Mouse (Mus musculus) thymus, postnatal 25 days (tissue): ENCODE data around the gene Xpnpep1.

Experiments
- DNase-seq: peaks from one replicate; pipeline ENCODE4 v3.0.0; 2022

Xpnpep1 gene

DNA sequence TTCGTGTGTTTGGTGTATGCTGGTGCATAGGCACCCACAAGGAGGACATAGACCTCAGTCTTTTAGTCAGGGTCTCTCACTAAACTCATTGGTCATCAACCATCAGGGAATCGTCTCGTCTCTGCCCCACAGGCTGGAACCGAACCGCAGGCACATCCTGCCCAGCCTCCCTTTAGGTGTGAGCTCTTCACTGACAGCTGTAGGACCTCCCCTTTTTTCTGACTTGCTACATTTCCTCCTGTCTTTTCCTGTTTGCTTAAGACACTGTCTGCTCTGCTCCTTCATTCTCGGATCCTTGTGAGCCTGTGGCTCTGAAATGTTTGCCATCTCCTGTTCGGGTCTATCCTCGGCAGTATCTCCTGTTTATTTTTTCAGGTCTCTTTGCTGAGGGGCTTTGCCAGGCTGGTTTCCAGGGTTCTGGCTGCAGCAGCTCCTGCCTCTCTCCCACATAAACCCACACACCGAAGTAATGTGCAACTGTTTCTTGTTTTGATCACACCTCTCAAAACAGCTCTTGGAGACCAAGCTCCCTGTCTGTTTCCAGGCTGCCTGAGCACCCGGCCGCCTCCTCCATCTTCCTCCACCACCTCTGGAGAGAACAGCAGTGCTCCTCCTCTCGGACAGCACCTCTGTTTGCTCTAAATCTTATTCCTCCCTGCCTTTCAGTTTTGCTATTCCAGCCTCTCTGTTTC lies 60.8 kb downstream of the Xpnpep1 start:
- DNase-seq = no peak

DNA sequence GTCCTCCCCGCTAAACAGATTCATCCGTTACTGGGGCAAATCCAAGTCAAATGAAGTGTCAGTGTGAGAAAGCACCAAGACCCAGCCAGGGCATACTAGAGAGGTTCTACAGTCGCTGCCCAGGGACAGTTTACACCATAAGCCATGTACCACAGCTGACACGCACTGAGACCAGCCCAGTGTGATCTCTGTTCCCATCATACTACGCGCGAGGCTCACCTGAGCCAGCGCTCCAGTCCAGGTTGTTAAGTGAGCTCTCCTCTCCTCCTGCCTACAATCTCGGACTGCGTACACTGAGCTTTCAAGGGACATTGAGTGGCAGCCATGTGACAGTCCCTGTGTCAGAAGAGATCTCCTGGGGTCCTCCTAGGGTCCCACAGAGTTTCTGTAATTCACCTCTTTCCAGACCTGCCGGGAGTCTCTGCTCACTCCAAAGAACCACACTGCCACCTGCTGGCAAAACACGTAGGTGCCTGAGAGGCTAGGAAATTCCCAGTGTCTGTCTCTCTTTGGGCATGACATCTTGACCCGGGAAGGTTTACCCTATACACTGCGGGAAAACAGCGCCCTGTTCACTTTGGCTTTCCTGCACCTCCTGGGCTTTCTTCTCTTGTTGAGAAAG lies 64.3 kb downstream of the Xpnpep1 start:
- DNase-seq = peak; percentile 58

DNA sequence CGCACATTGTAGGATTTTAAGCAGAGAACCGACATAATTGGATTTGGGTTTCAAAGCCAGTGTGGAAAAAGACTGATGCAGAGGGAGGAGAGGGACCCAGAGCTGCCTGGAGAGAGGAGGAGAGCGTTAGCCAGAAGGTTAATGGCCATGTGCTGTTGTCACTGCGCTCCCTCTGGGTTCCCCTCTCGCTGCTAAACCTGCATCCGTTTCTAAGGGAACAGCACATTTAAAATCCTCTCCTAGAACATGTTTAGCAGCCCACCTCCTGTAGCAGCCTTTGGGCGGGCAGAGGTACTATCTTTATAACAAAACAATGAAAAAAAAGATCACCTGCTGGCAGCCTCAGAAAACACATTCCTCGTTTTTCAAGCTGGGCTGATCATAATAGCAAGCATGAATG lies 73.7 kb downstream of the Xpnpep1 start:
- DNase-seq = no peak

DNA sequence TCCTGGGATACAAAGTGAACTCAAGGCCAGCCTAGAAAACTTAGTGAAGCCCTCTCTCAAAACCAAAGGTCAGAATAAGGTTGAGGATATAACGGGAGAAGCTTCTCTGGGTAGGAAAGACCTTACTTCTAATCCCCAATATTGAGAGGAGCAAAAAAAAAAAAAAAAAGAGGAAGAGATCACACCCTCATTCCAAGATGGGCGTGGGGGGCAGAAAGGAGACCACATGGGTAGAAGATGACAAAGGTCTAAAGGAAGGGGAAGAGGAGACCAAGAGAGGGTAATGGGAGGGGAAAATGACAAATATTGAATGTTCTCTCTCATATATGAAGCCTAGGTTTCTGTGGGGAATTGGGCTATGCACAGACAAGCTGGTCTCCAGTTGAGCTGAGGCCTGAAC lies 77.3 kb downstream of the Xpnpep1 start:
- DNase-seq = no peak

DNA sequence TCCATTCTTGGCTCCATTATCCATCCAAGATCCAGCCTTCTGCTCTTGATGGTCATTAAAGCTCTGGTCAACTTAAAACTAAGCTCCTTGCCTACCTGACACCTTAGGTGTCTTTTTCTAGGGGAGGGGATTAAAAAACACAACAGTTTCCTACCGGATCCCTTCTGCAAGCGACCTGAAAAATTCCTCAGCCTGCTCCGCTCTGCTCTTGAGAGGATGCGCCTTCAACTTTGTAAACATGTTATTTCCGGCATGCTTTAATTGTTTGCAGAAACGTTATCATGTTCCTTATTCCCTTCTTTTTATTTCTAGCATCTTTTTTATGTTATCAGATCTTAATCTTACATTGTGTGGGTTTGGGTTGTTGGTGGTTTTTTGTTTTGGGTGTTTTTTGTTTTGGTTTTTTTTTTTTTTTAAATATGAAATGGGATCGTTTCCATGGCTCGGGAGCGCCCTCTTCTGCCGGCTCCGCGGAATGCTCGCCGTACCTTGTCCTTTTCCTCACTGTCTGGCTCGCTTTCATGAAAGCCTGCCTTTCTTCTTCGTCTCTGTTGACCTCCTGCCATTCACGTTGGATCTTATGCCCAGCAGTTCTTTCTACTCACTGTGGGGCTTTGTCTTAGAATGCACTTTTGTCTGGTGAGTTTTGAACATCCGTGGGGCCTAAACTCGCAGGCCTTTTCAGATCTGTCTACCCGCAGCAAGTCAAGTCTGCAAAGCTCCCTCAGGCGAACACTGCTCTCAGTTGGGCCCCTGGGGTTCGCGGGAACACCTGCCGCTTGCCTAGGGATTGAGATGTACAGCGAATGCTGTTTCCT lies 117.1 kb downstream of the Xpnpep1 start:
- peak; percentile 3 for DNase-seq

DNA sequence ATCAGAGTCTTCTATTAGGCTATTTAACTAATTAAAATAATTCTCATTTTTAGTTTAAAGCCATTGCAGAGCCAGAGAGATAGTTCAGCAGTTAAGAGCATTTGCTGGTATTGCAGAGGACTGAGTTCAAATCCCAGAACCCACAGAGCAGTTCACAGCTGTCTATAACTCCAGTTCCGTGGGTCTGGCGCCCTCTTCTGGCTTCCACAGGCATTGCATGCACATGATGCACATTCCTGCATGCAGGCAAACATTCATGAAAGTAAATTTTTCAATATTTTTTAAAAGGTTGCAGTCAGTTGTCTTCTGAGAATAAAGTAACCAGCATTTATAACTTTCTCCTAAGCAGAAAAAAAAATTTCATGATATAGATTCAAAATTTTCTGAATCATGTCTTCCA lies 135.8 kb downstream of the Xpnpep1 start:
- no peak for DNase-seq

DNA sequence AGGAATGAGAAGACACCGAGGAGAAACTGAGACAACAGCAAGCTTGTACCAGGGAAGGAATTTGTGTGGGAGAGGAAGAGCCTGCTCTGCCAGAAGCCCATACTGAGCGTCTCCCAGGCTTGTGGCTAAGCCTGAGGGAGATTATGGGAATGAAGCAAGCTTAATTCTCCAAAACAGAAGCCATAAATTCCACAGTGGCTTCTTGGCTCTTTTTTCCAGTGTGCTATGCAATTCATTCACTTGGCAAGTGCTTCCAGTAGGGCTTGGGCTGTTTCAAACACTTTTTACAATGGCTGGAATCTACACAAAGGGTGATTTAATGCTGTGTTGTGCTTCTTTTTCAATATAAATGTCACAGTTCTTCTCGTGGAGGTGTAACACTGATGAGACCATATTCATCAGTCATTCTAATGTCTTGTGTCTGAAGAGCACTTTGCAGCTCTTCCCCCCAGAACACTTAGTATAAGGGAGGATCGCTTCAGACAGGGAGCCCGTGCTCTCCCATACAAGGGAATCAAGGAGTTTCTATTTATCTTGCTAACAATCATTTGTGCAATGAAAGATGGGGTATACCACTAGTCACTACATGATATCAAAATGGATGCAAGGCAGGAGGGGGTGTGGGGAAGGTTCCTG lies 148.1 kb downstream of the Xpnpep1 start:
- no peak for DNase-seq
